Mouse (Mus musculus) hindbrain, embryonic 11.5 days (tissue): ENCODE data around the gene BC037034. TPM values are rescaled to one million over a fixed set of nuclear protein-coding genes. Genes with fewer than 3 reads are reported as not detected.
A peak's percentile ranks its signal among the peaks of the same experiment; 100 is the strongest.

Source experiments
- ATAC-seq: fragments of 200-750 bp; cut with Nextera tagmentation; 2 replicates; pipeline ENCODE4 v1.8.0; 2017; ENCODE audit warnings: mild to moderate bottlenecking, moderate TSS enrichment, moderate library complexity; ENCODE audit not compliant: low FRiP score
- DNase-seq: peaks from one replicate; pipeline ENCODE4 v3.0.0-alpha.2; 2015; ENCODE audit warnings: low spot score
- H3K27ac ChIP-seq: fragments of 300-500 bp; sonication (generic); 2 replicates; pipeline ENCODE4 v1.5.1; 2014; ENCODE audit warnings: mild to moderate bottlenecking, low read depth, low read length
- H3K27me3 ChIP-seq: fragments of 300-500 bp; sonication (generic); 2 replicates; pipeline ENCODE4 v1.6.1; 2014; ENCODE audit warnings: mild to moderate bottlenecking, low read length, moderate library complexity, mixed read lengths; ENCODE audit not compliant: control insufficient read depth, insufficient read depth
- H3K36me3 ChIP-seq: fragments of 300-500 bp; sonication (generic); 2 replicates; pipeline ENCODE4 v1.6.1; 2014; ENCODE audit warnings: mild to moderate bottlenecking, low read length, moderate library complexity, mixed read lengths; ENCODE audit not compliant: control insufficient read depth, insufficient read depth
- H3K4me1 ChIP-seq: fragments of 300-500 bp; sonication (generic); replicated peaks from 2 replicates; pipeline ENCODE4 v1.6.1; 2014; ENCODE audit warnings: low read length, mixed read lengths; ENCODE audit not compliant: control insufficient read depth, insufficient read depth
- H3K4me2 ChIP-seq: fragments of 300-500 bp; sonication (generic); replicated peaks from 2 replicates; pipeline ENCODE4 v1.6.1; 2014; ENCODE audit warnings: mild to moderate bottlenecking, low read depth, low read length
- H3K4me3 ChIP-seq: fragments of 300-500 bp; sonication (generic); 2 replicates; pipeline ENCODE4 v1.5.1; 2014; ENCODE audit warnings: low read depth, low read length
- H3K9ac ChIP-seq: fragments of 300-500 bp; sonication (generic); 2 replicates; pipeline ENCODE4 v1.6.1; 2014; ENCODE audit warnings: low read depth, low read length
- H3K9me3 ChIP-seq: fragments of 300-500 bp; sonication (generic); 2 replicates; pipeline ENCODE4 v1.6.1; 2016; ENCODE audit warnings: low read length; ENCODE audit not compliant: control insufficient read depth
- WGBS: fragments of 180-500 bp; shearing (Covaris S2); extraction: QIAGEN DNeasy Blood & Tissue Kit; methylation state at CpG from one replicate; pipeline ENCODE4 v1.1.7; 2014; 5-methylcytosine and 5-hydroxymethylcytosine counted together
- polyA plus RNA-seq: library from polyadenylated mRNA; unstranded; fragments of >200 nt; fragmentation: Nextera tagmentation; extraction: Ambion mirVana; gene quantifications from 2 replicates; pipeline ENCODE4 v1.2.1, GENCODE M21; 2014

Gene BC037034
- polyA plus RNA-seq, 1 experiment from 2014 or later: 7.1 TPM

DNA sequence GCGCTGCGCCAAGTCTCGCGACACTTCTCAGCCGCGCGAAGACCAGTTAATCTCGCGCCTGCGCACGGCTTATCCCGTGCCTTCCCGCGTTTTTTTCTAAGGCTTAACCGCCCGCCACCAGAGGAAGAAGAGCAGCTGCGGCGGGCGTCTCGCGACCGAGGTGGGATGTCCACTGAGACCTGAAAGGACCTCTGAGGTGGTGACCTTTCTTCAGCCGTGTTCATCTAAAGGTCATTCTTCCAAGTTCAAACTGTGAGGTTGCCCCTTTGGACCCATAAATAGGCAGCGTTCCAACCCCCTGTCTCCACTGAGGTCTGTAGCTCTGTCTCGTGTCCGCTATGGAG is 16.6 kb upstream of the BC037034 start:
- Histone ChIP-seq H3K4me3 (peak overlapping the region; percentile 72), H3K27ac (no peak overlapping the region)

DNA sequence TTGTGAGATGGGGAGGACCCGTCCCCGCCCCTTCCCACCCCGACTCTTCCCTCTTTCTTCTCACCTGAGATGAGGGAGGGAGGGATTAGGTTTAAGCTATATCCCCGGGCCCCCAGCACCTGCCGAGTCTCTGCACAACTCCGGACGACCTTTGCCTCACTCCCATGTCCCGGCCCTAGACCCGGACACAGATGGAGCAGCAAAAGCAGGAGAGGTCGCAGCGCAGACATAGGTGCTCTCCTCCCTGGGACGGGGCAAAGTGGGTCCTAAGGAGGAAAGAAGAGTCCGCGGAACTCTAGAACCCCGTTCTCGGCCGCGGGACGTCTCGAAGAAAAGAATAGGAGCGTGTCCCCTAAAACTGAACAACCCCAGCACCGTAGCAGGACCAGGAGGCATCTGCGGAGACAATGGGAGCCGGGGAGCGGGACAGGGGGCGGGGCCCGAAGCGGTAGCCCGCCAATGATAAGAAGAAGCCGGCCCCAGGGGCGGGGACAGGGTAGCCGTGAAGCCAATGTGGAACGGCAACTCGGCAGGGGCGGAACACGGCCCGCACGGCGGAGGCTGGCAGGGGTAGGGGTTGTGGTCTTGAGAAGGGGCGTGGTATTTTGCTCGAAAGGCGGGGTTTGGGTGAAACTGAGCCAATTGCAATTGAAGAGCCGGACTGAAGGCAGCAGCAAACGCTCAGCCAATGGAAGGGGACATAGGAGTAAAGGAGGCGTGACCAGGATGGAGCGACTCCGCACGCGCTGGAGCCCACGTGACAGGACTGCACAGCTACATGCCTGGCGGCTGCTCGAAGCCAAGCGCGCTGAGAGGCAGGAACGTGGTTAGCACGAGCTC is 16.0 kb upstream of the BC037034 start, which contains the start of the genes Gm43720, Gpc2 and Stag3:
Gm43720 (minus strand) TSS at position 374 of the 840 bp plus-strand sequence.
Gpc2 (minus strand) TSS at position 421 of the 840 bp plus-strand sequence.
Stag3 (plus strand) TSS at position 656 of the 840 bp plus-strand sequence.
- ATAC-seq (peak; percentile 98), DNase-seq (peak; percentile 98)
- peak within 1 kb of the TSS; percentile 94 for H3K9ac ChIP-seq
- WGBS: under 1% methylated on average over 56 of the region's 56 CpGs
- H3K4me1 ChIP-seq: peaks cover 30% of the 10 kb centered on the region
- no peaks in the 10 kb centered on the region for H3K27me3 ChIP-seq
- peak within 1 kb of the TSS; percentile 69 for H3K4me2 ChIP-seq
- H3K36me3 ChIP-seq: no peaks in the 10 kb centered on the region
- H3K9me3 ChIP-seq: no peaks in the 10 kb centered on the region
- peak within 1 kb of the TSS; percentile 77 for H3K27ac ChIP-seq
- H3K4me3 ChIP-seq: peak within 1 kb of the TSS; percentile 72

More for the DNA sequence above, 16.6 kb upstream of the BC037034 start:
- no peaks in the 10 kb centered on the region for H3K9me3 ChIP-seq
- ATAC-seq (no peak), DNase-seq (no peak)
- 23% methylated on average over 26 of the region's 26 CpGs for WGBS
- no peaks in the 10 kb centered on the region for H3K36me3 ChIP-seq
- H3K27me3 ChIP-seq: no peaks in the 10 kb centered on the region
- H3K4me1 ChIP-seq: peaks cover 26% of the 10 kb centered on the region
- H3K9ac ChIP-seq: no peak overlapping the region
- H3K4me2 ChIP-seq: peak overlapping the region; percentile 23; the same call in 1 of the 2 replicates

GRCm38 (mm10) chr5:138277994-138278393 is 14.2 kb upstream of the BC037034 start:
- peak overlapping the region; percentile 69 for H3K4me2 ChIP-seq
- no peaks in the 10 kb centered on the region for H3K9me3 ChIP-seq
- H3K36me3 ChIP-seq: no peaks in the 10 kb centered on the region
- no peak overlapping the region; the same call in 1 of the 2 replicates for H3K9ac ChIP-seq
- WGBS: 81% methylated on average over 7 of the region's 7 CpGs
- H3K4me1 ChIP-seq: peaks cover 32% of the 10 kb centered on the region
- DNase-seq: no peak
- H3K4me3 ChIP-seq: peak overlapping the region; percentile 72
- H3K27me3 ChIP-seq: no peaks in the 10 kb centered on the region
- no peak for ATAC-seq
- no peak overlapping the region for H3K27ac ChIP-seq

GRCm38 (mm10) chr5:138275216-138276050 is 11.6 kb upstream of the BC037034 start:
- ATAC-seq (0 out of 2 replicates have a peak, but pooled peaks have one; percentile 1), DNase-seq (peak; percentile 61)
- H3K4me1 ChIP-seq: peaks cover 37% of the 10 kb centered on the region
- peak overlapping the region; percentile 34 for H3K4me3 ChIP-seq
- no peaks in the 10 kb centered on the region for H3K9me3 ChIP-seq
- H3K4me2 ChIP-seq: peak overlapping the region; percentile 59
- H3K36me3 ChIP-seq: no peaks in the 10 kb centered on the region
- peak overlapping the region; percentile 68 for H3K27ac ChIP-seq
- peak overlapping the region; percentile 54 for H3K9ac ChIP-seq
- no peaks in the 10 kb centered on the region for H3K27me3 ChIP-seq
- WGBS: 11% methylated on average over 41 of the region's 41 CpGs

DNA sequence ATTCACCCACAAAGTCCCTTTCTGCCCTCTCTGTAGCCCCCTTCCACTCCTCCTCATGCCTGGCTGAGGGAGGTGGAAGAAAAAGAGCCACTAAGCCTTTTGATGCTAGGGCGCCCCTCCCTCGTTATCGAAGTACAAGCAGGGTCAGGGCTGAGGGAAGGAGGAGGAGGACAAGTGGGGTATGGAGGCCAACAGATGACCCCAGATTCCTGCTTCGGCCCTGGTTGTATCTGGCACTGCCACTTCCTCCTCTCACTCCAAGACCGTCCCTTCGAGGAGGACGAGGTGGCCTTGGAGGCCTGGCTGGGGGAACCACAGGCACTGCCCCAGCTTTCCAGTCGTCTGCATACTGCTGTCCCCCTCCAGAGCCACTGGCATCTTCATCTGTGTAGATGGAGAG is 10.4 kb upstream of the BC037034 start:
- ATAC-seq: no peak
- Histone ChIP-seq H3K27me3 (no peaks in the 10 kb centered on the region), H3K4me1 (peaks cover 37% of the 10 kb centered on the region), H3K4me3 (no peak overlapping the region), H3K36me3 (no peaks in the 10 kb centered on the region), H3K27ac (0 out of 2 replicates have a peak overlapping the region, but pooled peaks have one; percentile 30), H3K9me3 (no peaks in the 10 kb centered on the region), H3K4me2 (no peak overlapping the region), H3K9ac (no peak overlapping the region)
- no peak for DNase-seq
- WGBS: 66% methylated on average over 8 of the region's 8 CpGs

GRCm38 (mm10) chr5:138272409-138272923 is 8.6 kb upstream of the BC037034 start, which contains the start of gene Gal3st4:
Gal3st4 (minus strand) TSS chr5:138272840.
- 2% methylated on average over 12 of the region's 12 CpGs for WGBS
- peak within 1 kb of the TSS; percentile 26 for H3K4me3 ChIP-seq
- no peaks in the 10 kb centered on the region for H3K27me3 ChIP-seq
- peaks cover 31% of the 10 kb centered on the region for H3K4me1 ChIP-seq
- no peaks in the 10 kb centered on the region for H3K36me3 ChIP-seq
- H3K9me3 ChIP-seq: no peaks in the 10 kb centered on the region
- H3K9ac ChIP-seq: peak within 1 kb of the TSS; percentile 56; the same call in 1 of the 2 replicates
- DNase-seq (peak; percentile 58), ATAC-seq (0 out of 2 replicates have a peak, but pooled peaks have one; percentile 47)
- peak within 1 kb of the TSS; percentile 42; the same call in 1 of the 2 replicates for H3K27ac ChIP-seq
- peak within 1 kb of the TSS; percentile 28 for H3K4me2 ChIP-seq

DNA sequence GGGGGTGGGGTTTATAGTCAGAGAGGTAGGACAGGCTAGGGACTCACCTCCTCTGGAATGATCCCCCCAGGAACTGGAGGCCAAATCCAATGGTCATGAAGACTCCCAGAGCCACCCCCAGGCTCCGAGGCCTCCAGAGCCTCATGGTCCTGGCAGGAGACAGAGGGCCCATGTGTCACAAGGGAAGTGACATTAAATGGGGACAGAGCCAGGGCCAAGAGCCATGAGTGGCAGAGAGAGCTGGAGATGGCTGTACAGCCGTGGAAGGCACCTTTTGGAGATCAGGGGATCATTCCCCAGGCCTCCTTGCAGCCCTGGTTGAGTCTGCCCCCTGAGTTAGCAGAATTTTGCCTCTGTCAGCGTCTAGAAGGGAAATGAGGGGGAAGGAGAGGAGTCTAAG is 7.4 kb upstream of the BC037034 start:
- Histone ChIP-seq H3K4me2 (peak overlapping the region; percentile 17; the same call in 1 of the 2 replicates), H3K4me3 (no peak overlapping the region), H3K36me3 (no peaks in the 10 kb centered on the region), H3K27me3 (no peaks in the 10 kb centered on the region), H3K27ac (no peak overlapping the region), H3K4me1 (peaks cover 19% of the 10 kb centered on the region), H3K9ac (0 out of 2 replicates have a peak overlapping the region, but pooled peaks have one; percentile 15), H3K9me3 (no peaks in the 10 kb centered on the region)
- WGBS: 56% methylated on average over 3 of the region's 3 CpGs
- ATAC-seq: no peak
- no peak for DNase-seq

GRCm38 (mm10) chr5:138268980-138269379 is 5.1 kb upstream of the BC037034 start:
- no peak for ATAC-seq
- H3K9ac ChIP-seq: no peak overlapping the region
- 85% methylated on average over 4 of the region's 4 CpGs for WGBS

More at GRCm38 (mm10) chr5:138268980-138269379, 5.1 kb upstream of the BC037034 start:
- Histone ChIP-seq H3K27me3 (no peaks in the 10 kb centered on the region), H3K4me2 (no peak overlapping the region), H3K36me3 (no peaks in the 10 kb centered on the region), H3K27ac (no peak overlapping the region), H3K4me3 (no peak overlapping the region), H3K4me1 (peaks cover 9% of the 10 kb centered on the region; the same call in 1 of the 2 replicates), H3K9me3 (no peaks in the 10 kb centered on the region)
- no peak for DNase-seq
